Mouse (Mus musculus) kidney, adult 2 months (tissue): ENCODE data around the gene Syndig1.

ENCODE experiments used
- CTCF ChIP-seq: fragments of 200-500 bp; conservative IDR thresholded peaks from 2 replicates; pipeline ENCODE4 v1.5.1; 2011; ENCODE audit warnings: low read depth, mild to moderate bottlenecking, control low read depth, low read length, moderate library complexity, mixed read lengths; ENCODE audit not compliant: insufficient read depth, insufficient read length
- POLR2A ChIP-seq: fragments of 200-500 bp; IDR thresholded peaks from one replicate; pipeline ENCODE4 v1.6.1; 2011; ENCODE audit warnings: low read depth, low read length, control low read depth

DNA sequence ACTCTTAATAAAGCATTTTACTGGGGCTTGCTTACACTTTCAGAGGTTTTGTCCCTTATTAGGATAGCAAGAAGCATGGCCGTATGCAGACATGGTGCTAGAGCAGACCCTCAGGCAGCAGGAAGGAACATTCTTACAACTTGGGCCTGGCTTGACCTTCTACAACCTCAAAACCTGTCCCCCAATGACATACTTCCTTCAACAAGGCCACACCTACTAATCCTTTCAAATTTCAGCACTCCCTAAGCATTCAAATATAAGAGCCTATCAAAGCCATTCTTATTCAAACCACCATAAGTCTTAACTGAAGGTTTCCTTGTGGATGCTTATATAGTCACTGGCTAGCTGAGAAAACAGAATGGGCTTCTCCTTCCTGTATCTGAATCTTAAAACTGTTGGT is 6.1 kb downstream of the Syndig1 start:
- TF ChIP-seq POLR2A: no peak
- no peak for TF ChIP-seq CTCF
